Mouse (Mus musculus) cerebellum, postnatal 4 days (tissue): ENCODE measurements at regions not wholly inside any gene's neighbourhood (a gene's known extent, or its start where the extent isn't known, plus 50 kb on each side); places are given as distances from the start of the nearest gene placed in this dataset.
"Not testable (repeated sequence)": the region's sequence is repeated elsewhere in the genome, so short reads cannot be mapped to it uniquely, and the experiment has no call there.

Source experiments
- DNase-seq, 2 experiments: peaks; one replicate each; pipeline ENCODE4 v3.0.0; 2022; ENCODE audit warnings: low spot score in 2 of 2, mixed read lengths in 1 of 2

- no peak for DNase-seq
Observed at GRCm38 (mm10) chr5:142281997-142282396, 119.3 kb upstream of the Foxk1 start.

DNA sequence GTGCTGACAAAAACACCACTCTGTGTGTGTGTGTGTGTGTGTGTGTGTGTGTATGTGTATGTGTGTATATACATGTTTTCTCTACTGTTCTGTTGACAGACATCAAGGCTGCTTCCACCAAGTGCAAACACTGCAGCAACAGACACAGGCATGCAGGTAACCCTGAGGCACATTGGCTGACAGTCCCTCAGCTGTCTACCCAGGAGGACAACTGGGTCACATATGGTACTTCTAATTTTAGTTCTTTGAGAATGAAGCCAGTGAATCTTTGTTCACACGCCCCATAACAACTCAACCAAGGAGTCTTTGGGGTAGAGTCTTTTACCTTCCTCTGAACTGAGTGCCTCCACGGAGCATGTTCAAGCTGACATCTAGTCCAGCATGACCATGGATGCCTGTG lies 113.3 kb upstream of the Foxk1 start:
- DNase-seq: no peak

- no peak for DNase-seq
Observed at GRCm38 (mm10) chr5:142291451-142291850, 109.8 kb upstream of the Foxk1 start.

DNA sequence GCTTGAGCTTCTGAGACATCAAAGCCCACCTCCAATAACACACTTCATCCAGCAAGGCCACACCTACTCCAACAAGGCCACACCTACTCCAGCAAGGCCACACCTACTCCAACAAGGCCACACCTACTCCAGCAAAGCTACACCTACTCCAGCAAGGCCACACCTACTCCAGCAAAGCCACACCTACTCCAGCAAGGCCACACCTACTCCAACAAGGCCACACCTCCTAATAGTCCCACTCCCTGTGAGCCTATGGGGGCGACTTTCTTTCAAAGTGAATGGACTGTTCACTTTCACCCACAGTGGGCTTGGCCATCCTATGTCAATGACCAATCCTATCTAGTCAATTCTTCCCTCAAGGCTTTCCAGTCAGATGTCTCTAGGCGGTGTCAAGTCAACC lies 104.9 kb upstream of the Foxk1 start:
- DNase-seq: not testable (repeated sequence)

- DNase-seq: no peak
Observed at GRCm38 (mm10) chr5:142299621-142300020, 101.7 kb upstream of the Foxk1 start.

GRCm38 (mm10) chr5:142308511-142308910 lies 92.8 kb upstream of the Foxk1 start:
- no peak for DNase-seq

DNA sequence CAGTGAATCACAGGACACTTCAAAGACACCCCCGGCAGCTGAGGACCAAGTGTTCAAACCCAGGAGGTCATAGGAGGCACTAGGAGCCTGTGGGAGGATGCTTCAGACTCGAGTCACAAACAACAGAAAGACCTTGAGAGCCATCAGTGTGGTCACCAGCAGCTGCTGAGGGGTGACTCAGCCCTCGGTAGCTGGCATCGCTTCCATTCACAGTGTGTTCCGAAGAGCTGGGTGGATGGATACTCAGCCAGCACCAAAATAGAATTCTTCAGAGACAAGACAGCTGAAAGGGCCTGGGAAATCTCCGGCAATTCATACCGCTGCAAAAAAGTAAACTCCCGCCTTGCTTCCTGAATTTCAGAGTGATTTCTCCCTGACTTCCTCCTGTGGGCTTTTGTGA lies 87.4 kb upstream of the Foxk1 start:
- DNase-seq: no peak

- DNase-seq: no peak
Observed at GRCm38 (mm10) chr5:142314466-142314865, 86.8 kb upstream of the Foxk1 start.

DNA sequence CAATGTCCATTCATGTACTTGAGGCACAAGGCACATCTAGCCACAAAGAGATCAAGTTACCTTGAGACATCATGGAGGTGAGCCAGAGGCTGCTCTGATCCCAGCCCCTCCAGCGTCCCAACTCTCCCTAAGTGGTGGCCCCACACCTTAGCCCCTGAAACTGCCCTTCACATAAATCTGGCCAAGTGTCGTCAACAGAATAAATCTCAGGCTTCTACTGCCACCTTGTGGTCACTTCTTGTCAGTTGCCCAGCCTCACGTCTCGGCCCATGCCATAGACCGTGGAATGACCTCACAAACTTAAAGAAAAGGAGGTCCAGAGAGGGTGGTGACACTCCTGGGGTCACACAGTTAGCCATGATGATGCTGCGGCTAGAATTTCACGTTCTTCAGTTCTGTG lies 82.0 kb upstream of the Foxk1 start:
- peak in 1 of 2 experiments; percentile 73 for DNase-seq

GRCm38 (mm10) chr5:142321316-142321715 lies 80.0 kb upstream of the Foxk1 start:
- no peak for DNase-seq

GRCm38 (mm10) chr5:142324928-142325327 lies 76.4 kb upstream of the Foxk1 start:
- DNase-seq: no peak

GRCm38 (mm10) chr5:142325560-142325959 lies 75.7 kb upstream of the Foxk1 start:
- DNase-seq: peak in 1 of 2 experiments; percentile 23

- DNase-seq: peak in 1 of 2 experiments; percentile 52
Observed at GRCm38 (mm10) chr5:142327261-142327660, 74.0 kb upstream of the Foxk1 start.

DNA sequence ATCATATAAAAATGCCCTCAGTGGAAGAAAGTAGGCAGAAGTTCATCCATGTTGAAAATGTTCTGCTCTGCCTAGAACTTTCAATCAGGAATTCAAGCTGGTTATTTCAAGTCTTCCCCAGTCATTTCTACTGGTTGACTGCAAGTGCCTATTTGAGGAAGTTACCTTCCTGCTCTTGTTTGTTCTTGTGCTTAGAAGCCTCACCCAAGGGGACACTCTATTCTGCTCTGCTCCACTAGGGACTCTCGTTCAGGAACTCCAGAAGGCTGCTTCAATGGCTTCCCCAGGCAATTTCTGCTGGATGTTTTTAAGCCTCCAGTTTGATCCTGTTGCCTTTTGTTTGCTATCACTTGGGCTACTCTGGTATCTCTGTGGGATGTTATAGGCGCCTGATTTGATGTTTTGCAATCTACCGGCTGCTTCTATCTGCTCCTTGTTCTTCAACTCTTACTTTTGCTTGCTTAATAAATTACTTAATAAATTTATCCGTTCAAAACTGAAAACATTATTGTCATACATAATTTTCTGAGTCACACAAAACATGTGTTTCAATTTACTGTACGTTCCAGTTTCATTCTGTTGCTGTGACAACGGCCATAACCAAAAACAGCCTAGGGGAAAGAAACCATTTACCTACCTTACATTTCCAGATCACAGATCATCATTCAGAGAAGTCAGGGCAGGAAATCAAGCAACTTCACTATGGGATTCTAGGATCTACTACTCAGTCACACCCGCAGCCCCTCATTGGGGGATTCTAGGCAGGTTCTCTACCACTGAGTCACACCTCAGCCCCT lies 71.4 kb upstream of the Foxk1 start:
- DNase-seq: no peak

GRCm38 (mm10) chr5:142332744-142333143 lies 68.6 kb upstream of the Foxk1 start:
- no peak for DNase-seq

GRCm38 (mm10) chr5:142337436-142337835 lies 63.9 kb upstream of the Foxk1 start:
- no peak for DNase-seq

DNA sequence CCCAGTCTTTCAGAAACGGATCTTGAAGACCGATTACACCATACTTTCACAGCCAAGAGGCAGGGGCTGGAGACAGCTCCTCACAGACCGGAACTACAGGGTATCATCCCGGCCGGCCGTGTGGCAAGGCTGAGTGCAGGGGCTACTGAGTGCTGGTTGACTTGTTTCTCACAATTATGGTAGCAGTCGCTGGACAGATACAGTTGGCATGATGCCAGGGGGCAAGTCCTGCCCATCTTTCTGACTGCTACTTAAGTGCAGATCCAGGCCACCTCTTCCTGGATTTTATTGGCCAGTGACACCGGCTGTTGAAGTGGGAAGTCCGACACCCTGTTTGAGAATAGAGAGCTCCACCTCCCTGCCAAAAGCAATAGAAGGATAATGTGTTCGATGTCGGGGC lies 63.2 kb upstream of the Foxk1 start:
- no peak for DNase-seq

DNA sequence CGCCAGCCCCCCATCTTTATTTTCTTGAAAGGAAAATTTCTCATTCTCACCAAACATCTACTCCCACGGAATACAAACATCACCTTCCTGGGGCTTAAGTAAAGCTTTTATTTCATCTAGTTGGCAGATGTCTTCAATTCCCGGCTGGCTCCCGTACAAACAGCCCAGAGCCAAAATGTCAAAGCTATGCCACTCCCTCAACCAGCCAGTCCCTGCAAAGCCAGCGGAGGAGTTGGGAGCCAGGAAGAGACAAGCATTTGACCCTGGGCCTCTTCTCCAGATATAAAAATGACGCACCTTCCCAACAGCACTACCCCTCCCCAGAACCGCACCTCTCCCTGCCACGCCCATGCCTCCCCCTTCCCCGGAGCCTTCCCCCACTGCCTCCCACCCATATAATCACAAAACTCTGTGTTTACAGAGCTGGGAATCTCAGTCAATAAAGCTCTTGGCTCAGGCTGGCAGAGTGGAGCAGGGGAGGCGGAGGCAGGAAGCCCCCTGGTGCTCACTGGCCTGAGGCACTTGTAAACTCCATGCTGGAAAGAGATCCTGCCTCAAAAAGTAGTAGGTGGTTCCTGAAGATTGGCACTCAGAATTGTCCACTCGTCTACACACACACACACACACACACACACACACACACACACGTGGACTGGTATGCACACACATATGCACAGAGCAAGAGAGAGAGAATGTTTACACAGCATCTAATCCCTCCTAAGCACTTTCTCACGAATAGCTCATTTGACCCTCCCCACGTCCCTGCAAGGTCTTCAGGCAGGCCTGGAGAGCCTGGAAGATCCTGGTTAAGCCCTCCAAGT lies 60.9 kb upstream of the Foxk1 start:
- no peak for DNase-seq

DNA sequence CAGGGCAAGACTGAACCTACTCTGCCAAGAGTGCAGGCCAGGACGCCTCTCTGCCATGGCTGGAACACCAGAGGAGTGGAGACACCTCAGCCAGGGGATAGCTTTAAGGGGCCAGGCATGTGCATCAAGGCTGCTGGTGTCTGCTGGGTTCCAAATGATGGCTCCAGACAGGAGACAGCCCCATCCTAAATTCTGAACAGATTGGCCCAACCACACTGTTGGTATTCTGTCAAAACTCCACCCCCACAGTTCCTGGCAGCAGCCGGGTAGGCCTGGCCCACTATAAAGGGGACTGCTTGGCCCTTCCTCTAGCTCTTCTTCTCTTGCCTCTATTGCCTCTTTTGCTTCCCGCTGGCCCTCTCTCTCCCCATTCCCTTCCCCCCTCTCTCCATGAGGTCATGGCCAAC lies 60.3 kb upstream of the Foxk1 start:
- DNase-seq: no peak

GRCm38 (mm10) chr5:142346454-142346853 lies 54.8 kb upstream of the Foxk1 start:
- DNase-seq: no peak

- no peak for DNase-seq
Observed at GRCm38 (mm10) chr5:142350574-142350973, 50.7 kb upstream of the Foxk1 start.
